Mouse (Mus musculus): ENCODE results near the gene Wnt8b.

DNA sequence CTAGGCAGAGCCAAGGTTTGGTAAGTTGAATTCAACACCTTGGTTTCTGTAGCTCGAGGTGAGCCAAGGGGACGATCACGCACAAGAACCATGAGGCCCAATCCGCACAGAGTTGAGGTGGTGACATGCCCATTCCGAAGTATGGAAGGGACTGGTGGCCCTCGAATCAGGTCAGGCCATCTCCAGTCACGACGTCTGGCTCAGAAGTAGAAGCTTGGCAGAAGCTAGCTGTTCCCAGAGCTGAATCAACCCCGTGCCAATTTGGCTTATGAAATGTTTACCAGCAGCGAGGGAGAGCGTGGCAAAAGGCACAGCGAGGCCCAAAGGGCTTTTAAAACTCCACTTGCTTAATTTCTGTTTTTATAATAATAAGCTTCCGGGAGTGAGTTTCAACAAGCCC lies 34.6 kb upstream of the Wnt8b start:
- TF ChIP-seq CTCF (IDR thresholded peaks at IDR 0.05; ENCODE audit: extremely low read depth, insufficient read depth, insufficient read length, insufficient replicate concordance) = no peak
- no peak for TF ChIP-seq POLR2A (IDR thresholded peaks at IDR 0.05; ENCODE audit: low read depth, low read length)
